Mouse (Mus musculus) hindbrain, embryonic 12.5 days (tissue): Measurements from ENCODE around the gene Clpb. TPM values are rescaled to one million over a fixed set of nuclear protein-coding genes. Genes with fewer than 3 reads are reported as not detected.

Experiments used
- ATAC-seq: fragments of 200-750 bp; cut with Nextera tagmentation; 2 replicates; pipeline ENCODE4 v1.8.0; 2017; ENCODE audit warnings: moderate TSS enrichment; ENCODE audit not compliant: low FRiP score
- H3K27ac ChIP-seq: fragments of 300-500 bp; sonication (generic); 2 replicates; pipeline ENCODE4 v1.5.1; 2016; ENCODE audit warnings: mild to moderate bottlenecking
- H3K27me3 ChIP-seq: fragments of 300-500 bp; sonication (generic); 2 replicates; pipeline ENCODE4 v1.6.1; 2016; ENCODE audit warnings: mild to moderate bottlenecking
- H3K36me3 ChIP-seq: fragments of 300-500 bp; sonication (generic); 2 replicates; pipeline ENCODE4 v1.6.1; 2016; ENCODE audit warnings: mild to moderate bottlenecking
- H3K4me1 ChIP-seq: fragments of 300-500 bp; sonication (generic); 2 replicates; pipeline ENCODE4 v1.6.1; 2016
- H3K4me2 ChIP-seq: fragments of 300-500 bp; sonication (generic); replicated peaks from 2 replicates; pipeline ENCODE4 v1.6.1; 2016; ENCODE audit warnings: mild to moderate bottlenecking
- H3K4me3 ChIP-seq: fragments of 300-500 bp; sonication (generic); 2 replicates; pipeline ENCODE4 v1.5.1; 2016; ENCODE audit warnings: mild to moderate bottlenecking
- H3K9ac ChIP-seq: fragments of 300-500 bp; sonication (generic); 2 replicates; pipeline ENCODE4 v1.6.1; 2016; ENCODE audit warnings: mild to moderate bottlenecking, moderate library complexity
- H3K9me3 ChIP-seq: fragments of 300-500 bp; sonication (generic); replicated peaks from 2 replicates; pipeline ENCODE4 v1.6.1; 2016; ENCODE audit warnings: mild to moderate bottlenecking
- WGBS: fragments of 180-500 bp; shearing (Covaris S2); methylation state at CpG from one replicate; pipeline ENCODE4 v1.1.7; 2016; 5-methylcytosine and 5-hydroxymethylcytosine counted together
- polyA plus RNA-seq: library from polyadenylated mRNA; unstranded; fragments of >200 nt; fragmentation: Nextera tagmentation; extraction: Ambion mirVana; gene quantifications from 2 replicates; pipeline ENCODE4 v1.2.1, GENCODE M21; 2016

The Clpb gene
- polyA plus RNA-seq, 1 experiment from 2014 or later: 38.4 TPM

GRCm38 (mm10) chr7:101700296-101700695 is 36.9 kb downstream of the Clpb start:
- WGBS: 73% methylated on average over 3 of the region's 3 CpGs
- no peaks in the 10 kb centered on the region for H3K9me3 ChIP-seq
- H3K36me3 ChIP-seq: no peaks in the 10 kb centered on the region
- H3K4me1 ChIP-seq: no peaks in the 10 kb centered on the region
- H3K27me3 ChIP-seq: no peaks in the 10 kb centered on the region
- H3K27ac ChIP-seq: no peak overlapping the region
- no peak overlapping the region for H3K9ac ChIP-seq
- H3K4me3 ChIP-seq: no peak overlapping the region
- ATAC-seq: no peak
- no peak overlapping the region for H3K4me2 ChIP-seq

DNA sequence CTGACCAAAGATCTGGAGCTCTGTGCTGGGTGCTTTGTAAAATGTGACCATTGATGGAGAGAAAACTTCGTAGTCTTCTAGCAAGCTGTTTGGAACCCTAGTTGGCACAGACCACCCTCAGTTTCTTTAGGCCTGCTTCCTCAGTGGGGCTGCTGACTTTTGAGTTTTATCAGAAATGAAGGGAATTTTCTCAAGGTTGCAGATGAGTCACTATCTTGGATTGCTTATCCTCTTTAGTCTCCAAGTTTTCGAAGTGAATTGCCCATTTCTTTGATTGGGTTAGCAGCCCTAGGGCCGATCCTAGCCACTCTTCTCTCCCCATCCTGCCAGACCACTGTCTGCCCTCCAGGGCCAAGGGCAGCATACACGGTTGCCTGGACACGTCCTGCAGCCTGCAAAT is 39.3 kb downstream of the Clpb start:
- Histone ChIP-seq H3K9me3 (no peaks in the 10 kb centered on the region), H3K4me3 (no peak overlapping the region), H3K4me2 (no peak overlapping the region), H3K27me3 (no peaks in the 10 kb centered on the region), H3K27ac (no peak overlapping the region), H3K4me1 (no peaks in the 10 kb centered on the region), H3K9ac (no peak overlapping the region), H3K36me3 (peaks cover 7% of the 10 kb centered on the region; the same call in 1 of the 2 replicates)
- no peak for ATAC-seq
- WGBS: 79% methylated on average over 5 of the region's 5 CpGs

DNA sequence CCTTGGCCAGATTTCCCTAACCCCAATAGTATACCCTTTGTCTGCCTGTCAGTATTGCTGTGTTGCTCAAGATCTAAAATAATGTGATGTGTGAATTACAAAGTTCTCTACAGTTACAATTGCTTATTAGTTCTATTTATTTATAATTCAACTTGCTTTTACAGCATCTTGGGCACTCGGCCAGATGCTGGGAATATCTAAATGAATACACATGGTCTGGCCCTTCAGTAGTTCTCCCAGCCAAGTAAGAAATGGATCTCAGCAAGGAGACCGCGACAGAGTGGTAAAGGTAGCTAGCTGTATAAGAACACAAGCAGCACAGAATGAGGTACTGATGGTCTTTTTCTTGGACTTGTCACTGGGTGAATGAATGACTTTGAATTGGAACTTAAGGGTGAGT is 46.2 kb downstream of the Clpb start:
- Histone ChIP-seq H3K9me3 (no peaks in the 10 kb centered on the region), H3K4me1 (no peaks in the 10 kb centered on the region), H3K4me2 (no peak overlapping the region), H3K27ac (no peak overlapping the region), H3K9ac (no peak overlapping the region), H3K27me3 (no peaks in the 10 kb centered on the region), H3K36me3 (peaks cover 9% of the 10 kb centered on the region; the same call in 1 of the 2 replicates), H3K4me3 (no peak overlapping the region)
- WGBS: 93% methylated on average over 3 of the region's 3 CpGs
- ATAC-seq: no peak

DNA sequence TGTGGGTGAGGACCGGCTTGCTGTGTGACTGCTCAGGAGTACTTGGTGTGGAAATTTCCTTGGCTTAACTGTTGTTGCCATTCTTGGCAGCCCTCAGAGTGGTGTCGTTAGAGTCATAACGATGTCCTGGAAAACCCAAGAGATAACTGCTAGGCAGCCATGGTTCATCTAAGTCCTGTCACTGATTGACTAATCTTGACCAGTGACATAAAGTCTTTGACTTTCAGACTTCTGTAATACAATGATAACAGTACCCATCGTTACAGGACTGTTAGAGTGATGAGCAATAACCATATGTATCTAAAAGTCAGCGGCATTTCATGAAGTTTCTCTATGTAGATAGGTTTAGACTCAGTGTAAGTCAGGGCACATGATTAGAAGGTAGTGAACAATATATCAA is 46.8 kb downstream of the Clpb start:
- H3K4me1 ChIP-seq: no peaks in the 10 kb centered on the region
- H3K9me3 ChIP-seq: no peaks in the 10 kb centered on the region
- H3K9ac ChIP-seq: no peak overlapping the region
- H3K4me3 ChIP-seq: no peak overlapping the region
- H3K27me3 ChIP-seq: no peaks in the 10 kb centered on the region
- WGBS: 96% methylated on average over 5 of the region's 5 CpGs
- peaks cover 9% of the 10 kb centered on the region; the same call in 1 of the 2 replicates for H3K36me3 ChIP-seq
- no peak for ATAC-seq
- no peak overlapping the region for H3K27ac ChIP-seq
- H3K4me2 ChIP-seq: no peak overlapping the region

DNA sequence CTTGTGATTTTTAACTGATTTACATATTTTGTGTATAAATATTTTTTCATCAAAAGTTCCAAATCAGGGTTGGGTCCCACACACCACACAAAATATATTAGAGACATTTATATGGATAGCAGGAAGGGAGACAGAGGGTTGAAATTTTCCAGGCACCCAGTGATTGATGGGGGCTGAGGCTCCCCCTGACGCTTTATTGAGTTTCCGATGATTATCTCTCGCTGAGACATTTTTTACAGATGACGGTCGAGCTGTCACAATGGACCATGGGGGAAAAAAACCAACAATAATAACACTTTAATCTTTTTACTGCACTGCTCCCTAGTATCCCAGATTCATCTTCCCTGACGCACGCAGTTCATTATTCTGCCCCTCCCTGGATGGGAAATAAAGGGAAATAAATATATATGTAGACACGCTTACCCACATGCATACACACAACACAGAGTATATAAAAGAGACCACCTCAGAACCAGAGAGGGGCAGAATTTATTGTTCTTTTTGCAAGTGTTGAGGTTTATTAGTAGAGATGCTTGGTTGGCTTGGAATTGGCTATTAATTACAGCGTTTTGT is 50.5 kb downstream of the Clpb start:
- ATAC-seq: peak; percentile 46; the same call in 1 of the 2 replicates
- no peaks in the 10 kb centered on the region for H3K27me3 ChIP-seq
- WGBS: 82% methylated on average over 9 of the region's 9 CpGs
- H3K4me1 ChIP-seq: no peaks in the 10 kb centered on the region
- H3K4me2 ChIP-seq: no peak overlapping the region
- no peaks in the 10 kb centered on the region for H3K36me3 ChIP-seq
- no peak overlapping the region for H3K27ac ChIP-seq
- H3K9me3 ChIP-seq: no peaks in the 10 kb centered on the region
- no peak overlapping the region for H3K4me3 ChIP-seq
- H3K9ac ChIP-seq: no peak overlapping the region

- H3K9me3 ChIP-seq: no peaks in the 10 kb centered on the region
- H3K9ac ChIP-seq: no peak overlapping the region
- no peaks in the 10 kb centered on the region for H3K4me1 ChIP-seq
- H3K36me3 ChIP-seq: no peaks in the 10 kb centered on the region
- no peak overlapping the region for H3K4me3 ChIP-seq
- no peak overlapping the region for H3K4me2 ChIP-seq
- no peak for ATAC-seq
- no peak overlapping the region for H3K27ac ChIP-seq
- 91% methylated on average over 5 of the region's 5 CpGs for WGBS
- H3K27me3 ChIP-seq: no peaks in the 10 kb centered on the region
Measured at GRCm38 (mm10) chr7:101715041-101715551, 51.7 kb downstream of the Clpb start.

DNA sequence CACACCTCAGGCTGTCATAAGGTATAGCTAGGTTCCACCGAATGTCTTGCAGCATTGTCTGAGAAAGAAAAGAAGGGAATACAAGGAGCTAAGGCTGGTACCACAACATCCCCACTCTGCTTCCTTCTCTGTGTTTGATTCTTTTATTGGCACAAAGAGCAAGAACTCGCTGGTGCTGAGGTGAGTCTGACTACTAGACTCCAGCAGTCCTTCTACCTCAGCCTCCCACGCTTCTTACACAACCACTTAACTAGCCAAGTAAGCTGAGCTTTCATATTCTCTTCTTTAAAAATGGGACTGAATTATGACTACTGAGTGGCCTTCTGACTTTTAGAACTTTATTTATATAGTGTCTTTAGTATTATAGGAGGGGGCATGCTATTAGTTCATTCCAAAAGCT is 56.9 kb downstream of the Clpb start:
- no peak overlapping the region for H3K4me2 ChIP-seq
- H3K27me3 ChIP-seq: no peaks in the 10 kb centered on the region
- no peaks in the 10 kb centered on the region for H3K9me3 ChIP-seq
- H3K4me3 ChIP-seq: no peak overlapping the region
- H3K36me3 ChIP-seq: no peaks in the 10 kb centered on the region
- ATAC-seq: no peak
- no peak overlapping the region for H3K27ac ChIP-seq
- H3K9ac ChIP-seq: no peak overlapping the region
- WGBS: 93% methylated on average over 3 of the region's 3 CpGs
- no peaks in the 10 kb centered on the region for H3K4me1 ChIP-seq

GRCm38 (mm10) chr7:101725081-101725480 is 61.6 kb downstream of the Clpb start:
- H3K4me2 ChIP-seq: no peak overlapping the region
- no peak for ATAC-seq

DNA sequence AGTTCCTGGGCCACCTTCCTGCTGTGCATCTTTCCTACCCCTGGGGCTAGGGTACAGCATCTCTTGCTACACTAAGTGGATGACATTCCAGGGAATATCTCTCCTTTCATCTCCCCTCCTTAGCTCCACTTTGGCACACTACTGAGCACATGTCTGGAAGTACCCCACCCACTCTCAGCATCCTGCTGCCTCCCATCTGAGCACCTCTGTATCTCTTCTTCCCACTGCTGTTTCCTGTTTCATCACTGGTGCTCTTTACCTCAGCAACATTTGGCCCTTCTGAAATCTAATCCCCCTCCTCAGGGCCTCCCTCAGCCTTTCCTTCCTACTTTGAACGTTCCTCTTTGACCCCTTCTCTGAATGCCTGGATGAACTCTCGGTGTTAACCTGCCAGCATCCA is 63.5 kb downstream of the Clpb start:
- 38% methylated on average over 2 of the region's 2 CpGs for WGBS
- H3K9ac ChIP-seq: no peak overlapping the region
- no peak overlapping the region for H3K4me3 ChIP-seq
- H3K4me1 ChIP-seq: peaks cover 10% of the 10 kb centered on the region; the same call in 1 of the 2 replicates
- H3K9me3 ChIP-seq: no peaks in the 10 kb centered on the region
- H3K27ac ChIP-seq: no peak overlapping the region
- no peak for ATAC-seq
- H3K4me2 ChIP-seq: no peak overlapping the region
- H3K36me3 ChIP-seq: no peaks in the 10 kb centered on the region
- H3K27me3 ChIP-seq: no peaks in the 10 kb centered on the region

More at GRCm38 (mm10) chr7:101725081-101725480, 61.6 kb downstream of the Clpb start:
- Histone ChIP-seq H3K36me3 (no peaks in the 10 kb centered on the region), H3K27ac (no peak overlapping the region), H3K4me1 (peaks cover 10% of the 10 kb centered on the region; the same call in 1 of the 2 replicates), H3K9ac (no peak overlapping the region), H3K4me3 (no peak overlapping the region), H3K9me3 (no peaks in the 10 kb centered on the region), H3K27me3 (no peaks in the 10 kb centered on the region)
- WGBS: 25% methylated on average over 4 of the region's 4 CpGs

GRCm38 (mm10) chr7:101732096-101732495 is 68.7 kb downstream of the Clpb start:
- no peak overlapping the region for H3K4me3 ChIP-seq
- H3K9me3 ChIP-seq: no peaks in the 10 kb centered on the region
- H3K4me2 ChIP-seq: no peak overlapping the region
- peaks cover 5% of the 10 kb centered on the region; the same call in 1 of the 2 replicates for H3K4me1 ChIP-seq
- no peaks in the 10 kb centered on the region for H3K36me3 ChIP-seq
- H3K27ac ChIP-seq: no peak overlapping the region
- no peak overlapping the region for H3K9ac ChIP-seq
- 71% methylated on average over 1 of the region's 1 CpGs for WGBS
- H3K27me3 ChIP-seq: no peaks in the 10 kb centered on the region
- ATAC-seq: no peak

GRCm38 (mm10) chr7:101733042-101733441 is 69.6 kb downstream of the Clpb start:
- ATAC-seq: no peak
- H3K4me2 ChIP-seq: no peak overlapping the region
- H3K4me1 ChIP-seq: 0 out of 2 replicates have a peak, but pooled peaks cover 4% of the 10 kb centered on the region
- H3K27me3 ChIP-seq: no peaks in the 10 kb centered on the region
- H3K9ac ChIP-seq: no peak overlapping the region
- 76% methylated on average over 2 of the region's 2 CpGs for WGBS
- H3K27ac ChIP-seq: no peak overlapping the region
- no peaks in the 10 kb centered on the region for H3K9me3 ChIP-seq
- no peaks in the 10 kb centered on the region for H3K36me3 ChIP-seq
- H3K4me3 ChIP-seq: no peak overlapping the region

DNA sequence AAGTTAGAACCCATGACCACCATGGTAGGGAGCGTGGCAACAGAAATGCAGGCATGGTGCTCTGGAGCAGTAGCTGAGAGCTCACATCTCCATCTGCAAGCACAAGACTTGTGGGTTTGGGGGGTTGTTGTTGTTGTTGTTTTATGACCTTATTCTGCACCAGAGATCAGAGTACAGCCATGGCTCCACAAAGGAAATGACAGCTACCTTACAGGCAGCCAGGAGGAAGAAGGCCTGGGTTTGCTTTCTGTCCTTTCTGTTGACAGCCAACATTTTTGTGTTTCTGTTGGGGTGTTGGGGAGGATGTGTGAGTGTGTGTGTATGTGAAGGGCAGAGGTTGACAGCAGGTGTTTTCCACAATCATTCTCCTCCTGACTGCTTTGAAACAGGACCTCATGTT is 71.9 kb downstream of the Clpb start:
- H3K9ac ChIP-seq: no peak overlapping the region
- no peaks in the 10 kb centered on the region for H3K27me3 ChIP-seq
- 97% methylated on average over 1 of the region's 1 CpGs for WGBS
- peaks cover 11% of the 10 kb centered on the region; the same call in 1 of the 2 replicates for H3K4me1 ChIP-seq
- no peak for ATAC-seq
- H3K4me2 ChIP-seq: no peak overlapping the region
- H3K27ac ChIP-seq: no peak overlapping the region
- no peaks in the 10 kb centered on the region for H3K36me3 ChIP-seq
- H3K4me3 ChIP-seq: no peak overlapping the region
- no peaks in the 10 kb centered on the region for H3K9me3 ChIP-seq

DNA sequence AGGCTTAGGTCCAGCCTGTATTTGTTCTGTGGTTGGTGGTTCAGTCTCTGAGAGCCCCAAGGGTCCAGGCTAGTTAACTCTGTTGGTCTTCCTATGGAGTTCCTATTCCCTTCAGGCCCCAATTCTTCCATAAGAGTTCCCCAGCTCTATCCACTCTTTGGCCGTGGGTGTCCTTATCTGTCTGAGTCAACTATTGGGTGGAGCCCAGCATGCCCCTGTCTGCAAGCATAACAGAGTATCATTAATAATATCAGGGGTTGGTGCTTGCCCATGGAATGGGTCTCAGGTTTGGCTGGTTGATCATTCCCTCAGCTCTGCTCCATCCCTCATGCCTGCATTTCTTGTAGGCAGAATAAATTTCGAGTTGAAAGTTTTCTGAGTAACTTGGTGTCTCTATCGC is 74.3 kb downstream of the Clpb start:
- Histone ChIP-seq H3K36me3 (no peaks in the 10 kb centered on the region), H3K27ac (no peak overlapping the region)
- no peak for ATAC-seq

More for the DNA sequence above, 74.3 kb downstream of the Clpb start:
- no peak overlapping the region for H3K4me2 ChIP-seq
- no peak overlapping the region for H3K4me3 ChIP-seq
- peaks cover 16% of the 10 kb centered on the region for H3K4me1 ChIP-seq
- H3K9ac ChIP-seq: no peak overlapping the region
- H3K9me3 ChIP-seq: no peaks in the 10 kb centered on the region
- WGBS: 74% methylated on average over 3 of the region's 3 CpGs
- H3K27me3 ChIP-seq: no peaks in the 10 kb centered on the region
